Mouse (Mus musculus): ENCODE results near the gene Gm17617. TPM values are rescaled to one million over a fixed set of nuclear protein-coding genes. Genes with fewer than 3 reads are reported as not detected.

Gene Gm17617
- polyA plus RNA-seq, 1 experiment from 2014 or later, result not detected

GRCm38 (mm10) chr13:55171517-55172335 lies 38.4 kb upstream of the Gm17617 start:
- peak; percentile 33; the same call in 1 of the 2 replicates for ATAC-seq (ENCODE audit: low FRiP score, low TSS enrichment)
- peak overlapping the region; percentile 13 for H3K4me3 ChIP-seq (ENCODE audit: low read length)

DNA sequence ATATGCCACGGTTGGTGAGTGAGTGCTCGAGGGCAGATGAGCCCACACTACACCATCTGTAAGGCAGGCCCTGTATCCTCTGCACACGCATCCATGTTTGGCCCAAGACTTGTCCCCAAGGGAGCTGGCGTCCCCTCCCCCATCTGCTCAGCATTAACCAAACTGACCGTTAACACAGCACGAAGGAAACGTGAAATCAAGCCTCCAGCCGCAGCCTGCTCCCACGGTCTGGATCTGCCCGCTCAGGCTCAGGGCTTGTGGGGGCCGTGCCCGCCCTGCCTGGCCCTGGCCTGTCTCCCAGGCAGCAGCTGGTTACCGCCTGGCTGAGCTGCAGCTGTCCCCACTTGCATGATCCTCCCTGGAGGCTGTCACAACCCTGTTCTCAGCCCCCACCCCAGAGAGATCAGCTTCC lies 35.6 kb upstream of the Gm17617 start:
- Histone ChIP-seq H3K9me3 (ENCODE audit: control insufficient read depth, low read length) (no peaks in the 10 kb centered on the region), H3K4me3 (ENCODE audit: low read length) (no peak overlapping the region), H3K4me2 (replicated peaks; ENCODE audit: low read depth, low read length) (0 out of 2 replicates have a peak overlapping the region, but pooled peaks have one; percentile 5), H3K9ac (ENCODE audit: low read depth, low read length) (no peak overlapping the region), H3K27me3 (ENCODE audit: control insufficient read depth, insufficient read depth, low read length) (no peaks in the 10 kb centered on the region), H3K36me3 (ENCODE audit: control insufficient read depth, insufficient read depth, low read length) (no peaks in the 10 kb centered on the region; the same call in 1 of the 2 replicates), H3K27ac (ENCODE audit: low read depth, low read length) (peak overlapping the region; percentile 69), H3K4me1 (ENCODE audit: control insufficient read depth, insufficient read depth, low read length) (peaks cover 21% of the 10 kb centered on the region)
- ATAC-seq (ENCODE audit: low FRiP score, low TSS enrichment), result peak; percentile 94
- WGBS, result 42% methylated on average over 13 of the region's 13 CpGs

More at GRCm38 (mm10) chr13:55171517-55172335, 38.4 kb upstream of the Gm17617 start:
- Histone ChIP-seq H3K4me2 (replicated peaks; ENCODE audit: low read depth, low read length) (peak overlapping the region; percentile 39), H3K9me3 (ENCODE audit: control insufficient read depth, low read length) (no peaks in the 10 kb centered on the region), H3K27ac (ENCODE audit: low read depth, low read length) (peak overlapping the region; percentile 25; the same call in 1 of the 2 replicates), H3K9ac (ENCODE audit: low read depth, low read length) (peak overlapping the region; percentile 44; the same call in 1 of the 2 replicates), H3K36me3 (ENCODE audit: control insufficient read depth, insufficient read depth, low read length) (no peaks in the 10 kb centered on the region), H3K27me3 (ENCODE audit: control insufficient read depth, insufficient read depth, low read length) (no peaks in the 10 kb centered on the region), H3K4me1 (ENCODE audit: control insufficient read depth, insufficient read depth, low read length) (peaks cover 21% of the 10 kb centered on the region)
- 14% methylated on average over 26 of the region's 26 CpGs for WGBS

DNA sequence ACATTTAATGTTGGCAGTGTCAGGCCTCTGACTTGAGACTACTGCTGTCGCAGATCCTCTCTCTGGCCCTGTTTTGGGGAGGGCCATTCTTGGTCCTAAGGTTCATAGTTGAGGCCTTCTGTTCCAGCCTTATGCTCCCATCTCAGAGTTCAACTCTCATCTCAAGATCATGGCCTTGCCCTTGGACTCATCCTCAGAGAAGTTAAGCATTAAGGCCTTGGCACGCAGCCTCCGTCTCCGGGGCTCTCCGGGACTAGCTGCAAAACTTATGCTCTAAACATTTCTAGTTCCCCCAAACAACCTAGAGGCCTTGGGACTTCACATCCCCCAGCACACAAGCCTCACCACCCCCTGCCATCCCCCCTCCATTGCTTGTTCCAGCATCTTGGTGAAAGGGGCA lies 34.9 kb upstream of the Gm17617 start:
- Histone ChIP-seq H3K27ac (ENCODE audit: low read depth, low read length) (peak overlapping the region; percentile 69; the same call in 1 of the 2 replicates), H3K27me3 (ENCODE audit: control insufficient read depth, insufficient read depth, low read length) (no peaks in the 10 kb centered on the region), H3K9ac (ENCODE audit: low read depth, low read length) (no peak overlapping the region), H3K4me1 (ENCODE audit: control insufficient read depth, insufficient read depth, low read length) (peaks cover 21% of the 10 kb centered on the region), H3K9me3 (ENCODE audit: control insufficient read depth, low read length) (no peaks in the 10 kb centered on the region), H3K36me3 (ENCODE audit: control insufficient read depth, insufficient read depth, low read length) (no peaks in the 10 kb centered on the region; the same call in 1 of the 2 replicates), H3K4me3 (ENCODE audit: low read length) (no peak overlapping the region), H3K4me2 (replicated peaks; ENCODE audit: low read depth, low read length) (no peak overlapping the region)
- no peak for ATAC-seq (ENCODE audit: low FRiP score, low TSS enrichment)
- 88% methylated on average over 5 of the region's 5 CpGs for WGBS

DNA sequence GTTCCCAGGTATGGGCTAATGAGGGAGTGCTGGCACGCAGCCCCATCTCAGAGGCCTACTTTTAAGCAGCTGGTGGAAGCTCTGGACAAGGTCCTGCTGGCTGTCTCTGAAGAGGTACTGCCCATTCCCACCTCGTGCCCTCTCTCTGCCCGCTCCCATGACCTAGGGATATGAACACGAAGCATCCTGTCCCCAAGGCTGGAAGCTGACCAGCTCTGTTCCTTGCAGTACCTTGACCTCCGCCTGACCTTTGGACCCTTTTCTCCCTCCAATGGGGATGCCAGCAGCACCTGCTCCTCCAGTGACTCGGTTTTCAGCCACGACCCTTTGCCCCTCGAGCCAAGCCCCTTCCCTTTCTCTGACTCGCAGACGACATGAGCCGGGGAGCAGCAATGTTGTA lies 34.5 kb upstream of the Gm17617 start:
- Histone ChIP-seq H3K36me3 (ENCODE audit: control insufficient read depth, insufficient read depth, low read length) (no peaks in the 10 kb centered on the region; the same call in 1 of the 2 replicates), H3K9me3 (ENCODE audit: control insufficient read depth, low read length) (no peaks in the 10 kb centered on the region), H3K9ac (ENCODE audit: low read depth, low read length) (no peak overlapping the region), H3K4me2 (replicated peaks; ENCODE audit: low read depth, low read length) (no peak overlapping the region), H3K4me1 (ENCODE audit: control insufficient read depth, insufficient read depth, low read length) (peaks cover 21% of the 10 kb centered on the region), H3K4me3 (ENCODE audit: low read length) (no peak overlapping the region), H3K27me3 (ENCODE audit: control insufficient read depth, insufficient read depth, low read length) (no peaks in the 10 kb centered on the region), H3K27ac (ENCODE audit: low read depth, low read length) (no peak overlapping the region)
- WGBS, result 65% methylated on average over 11 of the region's 11 CpGs
- no peak for ATAC-seq (ENCODE audit: low FRiP score, low TSS enrichment)

- no peak overlapping the region for H3K27ac ChIP-seq (ENCODE audit: low read depth, low read length)
- no peaks in the 10 kb centered on the region for H3K9me3 ChIP-seq (ENCODE audit: control insufficient read depth, low read length)
- H3K4me1 ChIP-seq (ENCODE audit: control insufficient read depth, insufficient read depth, low read length), result peaks cover 18% of the 10 kb centered on the region
- H3K36me3 ChIP-seq (ENCODE audit: control insufficient read depth, insufficient read depth, low read length), result no peaks in the 10 kb centered on the region; the same call in 1 of the 2 replicates
- ATAC-seq (ENCODE audit: low FRiP score, low TSS enrichment), result no peak
- no peak overlapping the region for H3K9ac ChIP-seq (ENCODE audit: low read depth, low read length)
- 88% methylated on average over 32 of the region's 32 CpGs for WGBS
- H3K4me2 ChIP-seq (replicated peaks; ENCODE audit: low read depth, low read length), result no peak overlapping the region
- H3K4me3 ChIP-seq (ENCODE audit: low read length), result no peak overlapping the region
- H3K27me3 ChIP-seq (ENCODE audit: control insufficient read depth, insufficient read depth, low read length), result no peaks in the 10 kb centered on the region
Measured at GRCm38 (mm10) chr13:55166806-55167725, 33.7 kb upstream of the Gm17617 start.

- WGBS, result 94% methylated on average over 16 of the region's 16 CpGs
- no peaks in the 10 kb centered on the region for H3K27me3 ChIP-seq (ENCODE audit: control insufficient read depth, insufficient read depth, low read length)
- ATAC-seq (ENCODE audit: low FRiP score, low TSS enrichment), result no peak
- no peak overlapping the region for H3K4me2 ChIP-seq (replicated peaks; ENCODE audit: low read depth, low read length)
- no peak overlapping the region for H3K27ac ChIP-seq (ENCODE audit: low read depth, low read length)
- H3K9me3 ChIP-seq (ENCODE audit: control insufficient read depth, low read length), result no peaks in the 10 kb centered on the region
- no peak overlapping the region for H3K4me3 ChIP-seq (ENCODE audit: low read length)
- H3K36me3 ChIP-seq (ENCODE audit: control insufficient read depth, insufficient read depth, low read length), result peaks cover 4% of the 10 kb centered on the region; the same call in 1 of the 2 replicates
- H3K9ac ChIP-seq (ENCODE audit: low read depth, low read length), result no peak overlapping the region
- peaks cover 12% of the 10 kb centered on the region for H3K4me1 ChIP-seq (ENCODE audit: control insufficient read depth, insufficient read depth, low read length)
Measured at GRCm38 (mm10) chr13:55165831-55166339, 32.5 kb upstream of the Gm17617 start.

DNA sequence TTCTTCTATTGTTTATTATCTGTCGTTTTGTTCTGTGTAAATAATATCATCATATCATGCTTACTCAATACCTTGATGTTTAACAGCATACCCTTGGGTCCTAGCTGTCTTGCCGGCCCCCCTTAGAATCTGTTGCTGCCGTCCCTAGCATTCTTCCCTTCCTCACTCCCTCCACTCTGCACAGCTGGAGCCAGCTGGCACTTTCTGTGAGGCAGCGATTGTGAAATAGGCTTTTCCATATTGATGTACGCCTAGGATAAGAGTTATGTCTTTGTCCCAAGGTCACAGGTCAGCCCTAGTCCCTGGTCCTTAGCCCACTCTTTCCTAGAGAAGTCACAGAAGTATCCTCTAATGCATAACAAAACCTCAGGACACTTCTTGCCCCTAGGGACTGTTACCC lies 30.2 kb upstream of the Gm17617 start:
- Histone ChIP-seq H3K27me3 (ENCODE audit: control insufficient read depth, insufficient read depth, low read length) (no peaks in the 10 kb centered on the region), H3K4me3 (ENCODE audit: low read length) (no peak overlapping the region), H3K9ac (ENCODE audit: low read depth, low read length) (no peak overlapping the region), H3K4me2 (replicated peaks; ENCODE audit: low read depth, low read length) (no peak overlapping the region), H3K9me3 (ENCODE audit: control insufficient read depth, low read length) (no peaks in the 10 kb centered on the region), H3K27ac (ENCODE audit: low read depth, low read length) (no peak overlapping the region), H3K36me3 (ENCODE audit: control insufficient read depth, insufficient read depth, low read length) (peaks cover 7% of the 10 kb centered on the region; the same call in 1 of the 2 replicates), H3K4me1 (ENCODE audit: control insufficient read depth, insufficient read depth, low read length) (peaks cover 2% of the 10 kb centered on the region; the same call in 1 of the 2 replicates)
- 61% methylated on average over 5 of the region's 5 CpGs for WGBS
- ATAC-seq (ENCODE audit: low FRiP score, low TSS enrichment), result no peak

- Histone ChIP-seq H3K27me3 (ENCODE audit: control insufficient read depth, insufficient read depth, low read length) (no peaks in the 10 kb centered on the region), H3K36me3 (ENCODE audit: control insufficient read depth, insufficient read depth, low read length) (peaks cover 7% of the 10 kb centered on the region; the same call in 1 of the 2 replicates), H3K27ac (ENCODE audit: low read depth, low read length) (no peak overlapping the region), H3K4me2 (replicated peaks; ENCODE audit: low read depth, low read length) (no peak overlapping the region), H3K4me1 (ENCODE audit: control insufficient read depth, insufficient read depth, low read length) (no peaks in the 10 kb centered on the region), H3K9me3 (ENCODE audit: control insufficient read depth, low read length) (no peaks in the 10 kb centered on the region), H3K9ac (ENCODE audit: low read depth, low read length) (no peak overlapping the region), H3K4me3 (ENCODE audit: low read length) (no peak overlapping the region)
- no peak for ATAC-seq (ENCODE audit: low FRiP score, low TSS enrichment)
- WGBS, result 49% methylated on average over 7 of the region's 7 CpGs
Measured at GRCm38 (mm10) chr13:55162365-55162764, 29.0 kb upstream of the Gm17617 start.
